Mouse (Mus musculus) NIH3T3 (cell line): ENCODE results near the gene Ap3m1.
"Not testable (repeated sequence)": the region's sequence is repeated elsewhere in the genome, so short reads cannot be mapped to it uniquely, and the experiment has no call there.

Source experiments
- DNase-seq: peaks from one replicate; pipeline ENCODE4 v3.0.0-alpha.2; 2012; ENCODE audit warnings: low read depth

Gene Ap3m1

DNA sequence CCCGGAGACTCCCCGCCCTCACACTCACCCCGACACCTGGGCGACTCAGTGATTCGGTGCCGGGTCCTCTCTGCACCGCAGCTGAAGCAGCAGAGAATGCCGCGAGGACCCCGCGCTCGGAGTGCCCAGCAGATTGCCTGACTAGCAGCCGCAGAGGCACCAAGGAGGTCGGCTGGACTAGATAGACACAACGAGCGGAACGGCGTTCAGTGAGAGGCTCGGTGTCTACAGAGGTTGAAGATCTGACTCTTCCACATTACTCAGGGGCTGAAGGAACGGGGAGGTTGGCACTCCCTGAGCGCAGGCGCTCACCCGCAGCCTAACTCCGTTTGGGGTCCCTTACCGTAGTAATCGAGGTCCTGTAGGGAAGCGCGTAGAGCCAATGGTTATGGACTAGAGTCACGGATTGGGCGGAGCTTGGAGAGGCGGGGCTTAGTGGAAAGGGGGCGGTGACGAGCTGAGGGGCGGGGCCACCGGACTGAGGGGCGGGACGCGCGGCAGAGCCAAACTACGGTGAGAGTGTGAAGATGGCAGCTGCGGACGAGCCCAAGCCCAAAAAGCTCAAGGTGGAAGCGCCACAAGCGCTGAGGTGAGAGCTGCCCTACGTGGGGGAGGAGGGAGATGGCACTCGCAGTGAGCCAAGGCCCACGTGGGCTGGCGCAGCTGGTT, at the start of gene Ap3m1, which contains the start of gene Adk:
TSS of gene Ap3m1 (minus strand) at position 397 of the 669 bp plus-strand sequence.
TSS of gene Adk (plus strand) at position 463 of the 669 bp plus-strand sequence.
- peak; percentile 95 for DNase-seq

DNA sequence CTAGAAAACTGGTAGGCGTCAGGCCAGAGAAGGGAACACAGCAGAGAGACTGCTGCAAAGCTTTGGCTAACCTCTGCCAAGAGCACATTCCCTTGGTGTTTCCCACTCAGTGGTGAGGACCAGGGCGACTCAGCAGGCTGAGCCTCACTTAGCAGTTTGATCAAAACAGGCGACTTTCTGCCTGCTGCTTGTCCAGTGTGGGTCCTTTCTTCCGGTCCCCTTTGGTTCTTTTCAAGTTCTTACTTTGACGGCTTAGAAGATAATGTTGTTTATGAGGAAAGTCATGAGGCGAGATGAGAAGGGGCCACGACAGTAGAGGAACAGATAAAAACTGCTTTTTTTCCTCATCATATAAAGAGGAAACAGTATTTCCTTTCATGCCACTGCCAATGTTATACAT, 49.3 kb upstream of the Ap3m1 start:
- peak; percentile 71 for DNase-seq

GRCm38 (mm10) chr14:21100876-21101275, 48.6 kb upstream of the Ap3m1 start:
- peak; percentile 54 for DNase-seq

- DNase-seq: no peak
These were observed 47.1 kb upstream of the Ap3m1 start for GRCm38 (mm10) chr14:21099371-21099770.

DNA sequence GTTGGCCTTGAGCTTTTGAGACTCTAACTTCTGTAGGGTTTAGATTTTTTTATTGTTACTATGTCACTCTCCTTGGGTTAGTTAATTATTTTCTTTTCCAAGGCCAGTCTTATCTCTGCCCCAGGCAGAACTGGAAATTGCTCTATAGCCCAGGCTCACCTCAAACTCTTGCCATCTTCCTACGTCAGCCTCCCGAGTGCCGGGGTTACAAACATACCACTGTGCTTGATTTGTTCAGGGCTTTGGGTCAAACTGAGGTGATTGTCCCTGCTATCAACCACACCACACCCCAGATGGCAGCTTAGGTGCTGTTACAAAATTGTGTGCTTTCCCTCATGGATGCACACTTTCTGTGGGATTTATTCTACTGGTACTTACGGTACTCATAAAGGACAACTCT, 44.4 kb upstream of the Ap3m1 start:
- no peak for DNase-seq

DNA sequence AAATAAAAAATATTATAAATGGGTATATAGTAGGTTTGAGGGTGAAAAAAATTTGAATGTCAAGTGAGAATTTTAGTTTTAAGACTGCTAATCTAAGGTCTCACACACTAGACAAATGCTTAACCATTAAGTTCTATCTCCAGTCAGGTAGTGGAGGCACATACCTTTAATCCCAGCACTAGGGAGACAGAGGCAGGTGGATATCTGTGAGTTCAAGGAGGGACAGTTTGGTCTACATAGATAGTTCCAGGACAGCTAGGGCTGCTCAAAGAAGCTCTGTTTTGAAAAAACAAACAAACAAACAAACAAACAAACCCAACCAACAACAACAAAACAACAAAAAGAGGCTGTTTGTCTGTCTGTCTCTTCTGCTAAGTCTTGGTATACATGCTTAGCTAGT, 44.0 kb upstream of the Ap3m1 start:
- no peak for DNase-seq

GRCm38 (mm10) chr14:21094161-21094560, 41.9 kb upstream of the Ap3m1 start:
- DNase-seq: not testable (repeated sequence)

DNA sequence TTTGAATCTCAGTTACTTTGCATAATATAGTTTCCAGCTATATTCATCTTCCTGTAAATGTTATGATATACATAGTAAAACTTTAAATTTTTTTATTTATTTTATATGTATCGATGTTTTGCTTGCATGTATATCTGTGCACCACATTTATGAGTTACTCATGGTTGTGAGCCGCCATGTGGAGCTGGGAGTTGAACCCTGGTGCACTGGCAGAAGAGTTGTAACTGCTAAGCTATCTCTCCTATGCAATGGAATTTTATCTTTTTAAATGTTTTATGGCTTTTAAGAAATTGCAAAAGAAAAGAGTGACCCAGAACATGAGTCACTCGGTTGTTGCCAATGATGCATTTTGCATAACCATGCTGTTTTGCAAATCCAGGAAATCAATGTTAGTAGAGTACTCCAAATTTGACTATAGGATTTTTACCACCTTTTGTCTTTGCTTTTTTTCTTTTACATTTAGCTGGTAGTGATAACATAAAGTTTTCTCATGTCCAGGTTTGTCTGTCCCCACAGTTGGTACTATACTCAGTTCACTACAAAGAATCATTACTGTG, 38.7 kb upstream of the Ap3m1 start:
- peak; percentile 55 for DNase-seq

GRCm38 (mm10) chr14:21090400-21090799, 38.1 kb upstream of the Ap3m1 start:
- peak; percentile 10 for DNase-seq

GRCm38 (mm10) chr14:21088731-21089130, 36.4 kb upstream of the Ap3m1 start:
- peak; percentile 20 for DNase-seq

DNA sequence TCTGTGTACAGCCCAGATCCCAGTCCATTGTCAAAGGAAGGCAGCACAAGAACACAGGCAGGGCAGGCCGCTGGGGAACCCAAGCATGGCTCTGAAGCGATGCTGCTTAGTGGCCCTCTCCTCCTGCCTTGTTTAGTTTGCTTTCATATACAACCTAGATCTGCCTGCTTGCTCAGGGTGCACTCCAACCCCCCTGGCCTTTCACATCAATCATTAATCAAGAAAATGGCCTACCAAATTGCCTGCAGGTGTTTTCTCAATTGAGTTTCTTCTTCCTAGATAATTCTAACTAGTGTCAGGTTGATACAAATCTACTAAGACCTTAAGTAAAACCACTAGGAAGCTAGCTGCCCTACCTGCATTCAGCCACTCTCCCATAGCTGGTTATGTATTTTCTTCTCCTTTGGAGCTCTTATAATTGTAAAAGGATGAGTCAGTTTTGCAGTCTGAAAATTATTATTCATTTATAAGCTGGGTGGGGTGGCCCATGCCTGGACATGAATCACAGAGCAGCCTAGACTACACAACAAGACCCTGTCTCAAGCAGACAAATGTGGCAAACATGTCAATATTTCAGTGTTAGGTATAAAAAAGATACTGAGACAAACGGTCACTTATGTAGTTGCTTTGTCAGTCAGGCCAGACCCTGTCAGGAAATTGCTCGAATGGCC, 35.2 kb upstream of the Ap3m1 start:
- DNase-seq: peak; percentile 57

DNA sequence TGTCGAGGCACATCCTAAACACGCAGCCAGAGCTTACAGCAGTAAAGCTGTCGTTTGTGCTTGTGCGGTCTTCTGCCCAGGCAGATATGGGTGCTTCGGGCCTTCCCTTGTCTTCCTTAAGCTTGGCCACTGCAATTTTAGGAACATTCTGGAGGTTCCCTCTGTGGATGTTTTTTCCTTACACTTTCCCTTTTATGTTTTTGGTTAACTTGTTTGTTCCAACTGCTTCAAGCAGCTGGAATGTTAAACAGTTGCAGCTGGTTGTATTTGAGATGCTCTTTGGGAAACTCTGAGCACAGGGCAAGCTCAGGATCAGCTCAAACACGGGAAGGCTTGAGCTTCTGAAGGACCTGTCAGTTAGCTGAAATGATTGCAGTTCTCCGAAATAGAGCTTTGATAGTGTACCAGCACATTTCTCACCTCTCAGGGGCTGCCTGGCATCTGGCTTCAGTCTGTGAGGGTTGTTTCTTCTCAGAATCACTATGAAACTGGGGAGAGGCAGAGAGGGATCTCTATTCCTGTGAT, 34.6 kb upstream of the Ap3m1 start:
- DNase-seq: peak; percentile 75

DNA sequence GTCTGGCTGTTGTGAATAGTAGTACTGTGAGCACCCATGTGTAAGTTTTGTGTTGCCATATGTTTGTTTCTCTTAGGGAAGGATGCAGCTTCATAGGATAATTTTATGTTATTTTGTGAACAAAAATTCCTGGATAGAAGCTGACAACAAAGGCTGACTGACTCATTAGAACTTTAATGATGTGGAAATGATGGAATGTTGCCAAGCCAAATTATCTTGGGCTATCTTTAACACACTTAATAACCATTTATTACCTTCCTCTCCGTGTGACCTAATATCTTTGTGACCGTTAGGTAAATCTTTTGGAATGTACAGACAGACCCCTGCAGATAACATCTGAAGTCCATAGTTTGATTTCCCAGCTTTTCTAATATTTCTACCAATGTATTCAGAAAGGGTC, 33.8 kb upstream of the Ap3m1 start:
- peak; percentile 19 for DNase-seq

DNA sequence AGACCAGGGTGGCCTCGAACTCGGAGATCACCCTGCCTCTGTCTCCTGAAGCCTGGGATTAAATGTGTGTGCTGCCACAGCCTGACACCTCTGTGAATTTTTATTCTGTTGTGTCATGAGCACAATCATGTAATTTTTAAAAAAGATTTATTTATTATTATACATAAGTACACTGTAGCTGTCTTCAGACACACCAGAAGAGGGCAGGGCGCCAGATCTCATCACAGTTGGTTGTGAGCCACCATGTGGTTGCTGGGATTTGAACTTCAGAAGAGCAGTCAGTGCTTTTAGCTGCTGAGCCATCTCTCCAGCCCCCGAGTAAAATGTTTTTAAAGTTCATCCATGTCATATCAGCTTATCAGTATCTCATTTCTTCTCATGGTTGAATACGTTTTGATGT, 33.4 kb upstream of the Ap3m1 start:
- peak; percentile 55 for DNase-seq

- no peak for DNase-seq
These were observed 30.5 kb upstream of the Ap3m1 start for GRCm38 (mm10) chr14:21082823-21083222.

DNA sequence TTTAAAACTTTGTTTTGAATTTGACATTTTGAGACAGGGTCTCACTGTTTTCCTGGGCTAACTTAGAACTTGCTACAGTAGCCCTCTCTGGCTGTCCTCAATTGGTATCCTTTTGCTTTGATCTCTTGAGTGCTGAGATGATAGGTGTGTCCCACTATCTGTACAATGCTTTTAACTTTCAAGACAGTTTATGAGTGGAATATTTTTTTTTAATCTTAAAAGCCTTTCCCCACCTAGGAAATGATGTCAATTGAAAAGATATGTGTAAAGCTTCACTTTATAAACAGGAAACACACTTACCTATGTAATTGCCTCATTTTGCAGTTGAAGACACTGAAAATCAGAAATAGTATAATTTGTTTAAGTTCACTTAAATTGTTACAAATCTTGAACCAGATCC, 26.2 kb upstream of the Ap3m1 start:
- DNase-seq: no peak

GRCm38 (mm10) chr14:21077939-21078338, 25.6 kb upstream of the Ap3m1 start:
- no peak for DNase-seq

GRCm38 (mm10) chr14:21076501-21077194, 24.3 kb upstream of the Ap3m1 start:
- no peak for DNase-seq

- peak; percentile 95 for DNase-seq
These were observed 23.6 kb upstream of the Ap3m1 start for GRCm38 (mm10) chr14:21075751-21076500.

DNA sequence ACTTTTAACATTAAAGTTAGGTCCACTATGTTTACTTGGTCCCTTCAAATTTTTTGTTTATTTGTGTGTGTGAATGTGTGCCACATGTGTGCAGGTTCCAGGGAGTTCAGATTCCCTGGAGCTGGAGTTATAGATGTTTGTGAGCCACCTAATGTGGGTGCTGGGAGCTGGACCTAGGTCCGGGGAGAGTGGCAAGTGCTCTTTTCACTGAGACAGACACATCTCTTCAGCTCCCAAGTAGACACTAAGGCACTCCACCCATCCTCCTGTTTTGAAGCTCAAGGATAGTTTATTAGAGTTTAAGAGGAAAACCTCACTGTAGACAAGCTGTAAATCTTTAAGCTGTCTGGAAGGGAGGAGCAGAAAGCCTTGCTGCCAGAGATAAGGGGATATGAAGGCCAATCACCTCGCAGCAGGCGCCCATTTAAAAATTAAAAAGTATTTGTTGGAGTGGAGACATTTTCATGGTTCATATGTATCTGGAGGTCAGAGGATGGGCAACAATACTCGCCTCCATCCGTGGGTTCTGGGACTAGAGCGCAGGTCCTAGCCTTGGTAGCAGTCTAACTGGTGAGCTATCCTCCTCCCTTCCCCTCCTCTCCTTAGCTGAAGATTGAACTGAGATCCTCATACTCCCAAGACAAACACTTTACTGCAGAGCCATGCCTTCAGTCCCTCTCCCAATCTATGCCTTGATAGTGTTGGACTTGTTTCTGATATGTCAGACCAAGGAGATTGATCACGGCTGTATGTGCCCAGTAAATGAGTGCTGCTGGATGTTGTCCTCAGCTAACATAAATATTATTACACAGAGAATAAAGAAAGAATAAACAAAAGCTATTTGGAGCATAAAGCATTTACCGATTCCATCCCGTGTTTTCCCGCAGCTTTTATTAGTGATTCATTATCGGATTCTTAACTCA, 22.4 kb upstream of the Ap3m1 start:
- DNase-seq: no peak

GRCm38 (mm10) chr14:21073981-21074380, 21.7 kb upstream of the Ap3m1 start:
- no peak for DNase-seq
